Mouse (Mus musculus): Measurements from ENCODE around the gene Aagab. TPM values are rescaled to one million over a fixed set of nuclear protein-coding genes. Genes with fewer than 3 reads are reported as not detected.

Aagab gene
- polyA plus RNA-seq, 1 experiment from 2014 or later: 33.0 TPM

- WGBS: 96% methylated on average over 1 of the region's 1 CpGs
- ATAC-seq (ENCODE audit: insufficient number of reproducible peaks, low FRiP score, low TSS enrichment, low read depth) (no peak), DNase-seq (ENCODE audit: low spot score) (no peak)
- no peak overlapping the region for H3K4me3 ChIP-seq (ENCODE audit: low read depth, low read length)
- H3K27me3 ChIP-seq (ENCODE audit: control insufficient read depth, insufficient read depth, low read length): no peaks in the 10 kb centered on the region
- H3K4me1 ChIP-seq (ENCODE audit: control insufficient read depth, insufficient read depth, low read length): no peaks in the 10 kb centered on the region
- H3K27ac ChIP-seq (replicated peaks; ENCODE audit: low read depth, low read length): no peak overlapping the region
- H3K36me3 ChIP-seq (ENCODE audit: control insufficient read depth, insufficient read depth, low read length): no peaks in the 10 kb centered on the region; the same call in 1 of the 2 replicates
- H3K9ac ChIP-seq (ENCODE audit: low read length): no peak overlapping the region
- H3K4me2 ChIP-seq (ENCODE audit: low read depth, severe bottlenecking): no peak overlapping the region
- H3K9me3 ChIP-seq (ENCODE audit: control insufficient read depth, low read length): no peaks in the 10 kb centered on the region; the same call in 1 of the 2 replicates
These were observed 88.1 kb downstream of the Aagab start for GRCm38 (mm10) chr9:63690511-63690910.

GRCm38 (mm10) chr9:63691960-63692359 is 89.5 kb downstream of the Aagab start:
- WGBS: 81% methylated on average over 2 of the region's 2 CpGs
- Histone ChIP-seq H3K4me3 (ENCODE audit: low read depth, low read length) (no peak overlapping the region), H3K9ac (ENCODE audit: low read length) (no peak overlapping the region), H3K4me1 (ENCODE audit: control insufficient read depth, insufficient read depth, low read length) (peaks cover 8% of the 10 kb centered on the region), H3K27ac (replicated peaks; ENCODE audit: low read depth, low read length) (no peak overlapping the region), H3K36me3 (ENCODE audit: control insufficient read depth, insufficient read depth, low read length) (no peaks in the 10 kb centered on the region; the same call in 1 of the 2 replicates), H3K4me2 (ENCODE audit: low read depth, severe bottlenecking) (no peak overlapping the region), H3K27me3 (ENCODE audit: control insufficient read depth, insufficient read depth, low read length) (no peaks in the 10 kb centered on the region), H3K9me3 (ENCODE audit: control insufficient read depth, low read length) (no peaks in the 10 kb centered on the region; the same call in 1 of the 2 replicates)
- no peak for ATAC-seq (ENCODE audit: insufficient number of reproducible peaks, low FRiP score, low TSS enrichment, low read depth)
- DNase-seq (ENCODE audit: low spot score): no peak

Other genes with a start within 250 kb of the Aagab start
- 39.8 and 42.0 TPM in 2 replicates for gene Map2k5, start 224.8 kb upstream of the Aagab start, polyA plus RNA-seq (2014; fragmentation: Nextera tagmentation; extraction: Ambion mirVana)
- gene 2300009A05Rik, start 203.4 kb upstream of the Aagab start, polyA plus RNA-seq (2014; fragmentation: Nextera tagmentation; extraction: Ambion mirVana): 34.5 and 36.5 TPM in 2 replicates
- gene Iqch, start 167 bp upstream of the Aagab start, polyA plus RNA-seq (2014; fragmentation: Nextera tagmentation; extraction: Ambion mirVana): 0.17 and 0.40 TPM in 2 replicates
- 21.0 and 24.0 TPM in 2 replicates for gene Smad3, start 155.3 kb downstream of the Aagab start, polyA plus RNA-seq (2014; fragmentation: Nextera tagmentation; extraction: Ambion mirVana)